Comparison of ENCODE assay signal across 8 mouse cellular contexts in the genomic region with DNA sequence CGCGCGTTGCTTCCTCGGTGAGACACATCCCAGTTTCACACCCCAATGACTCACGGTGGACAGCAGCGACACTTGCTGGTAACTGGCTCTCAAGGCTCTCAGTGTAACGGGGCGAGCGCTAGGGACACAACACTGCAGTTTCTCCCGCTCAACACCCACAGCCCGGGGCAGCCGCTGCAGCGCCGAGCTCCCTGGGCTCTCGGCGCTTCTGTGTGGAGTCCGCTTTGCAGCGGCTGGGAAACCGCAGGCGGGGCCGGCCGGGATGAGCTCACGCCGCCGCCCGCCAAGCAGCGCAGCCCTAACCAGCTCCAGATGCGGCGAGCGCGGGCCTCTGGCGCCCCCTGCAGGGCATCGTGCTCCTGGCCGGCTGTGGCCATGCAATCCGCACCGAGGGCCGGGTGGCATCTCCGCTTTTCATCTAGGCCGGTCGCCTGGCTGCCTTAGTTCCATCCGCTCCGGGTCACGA. TPM values are rescaled to one million over a fixed set of nuclear protein-coding genes. Genes with fewer than 3 reads are reported as not detected.
DNase-seq lines count a peak whose midpoint lies in the region; ATAC-seq and TF ChIP-seq lines count a peak whose summit lies in the region.

No protein-coding gene starts in this region.

- DNase-seq in c-Kit-negative CD71-positive TER-119-positive erythroid progenitor cells, embryonic 14.5 days (ENCODE audit: low read depth, low spot score) = peak; percentile 44
- peak; percentile 95 for DNase-seq in forebrain, embryonic 10.5 days (ENCODE audit: extremely low spot score, low spot score)
- DNase-seq in kidney, postnatal 25 days = peak; percentile 95
- DNase-seq in liver, embryonic 14.5 days (ENCODE audit: low read depth in 3 of 3, low spot score in 3 of 3) = peak; percentile 47 to 65 (median 48)
- peak; percentile 96 for DNase-seq in neural tube, embryonic 11.5 days (ENCODE audit: low spot score)
- peak; percentile 94 for DNase-seq in stomach, postnatal 0 days (ENCODE audit: low spot score)

- peak overlapping the region; percentile 95 for H3K4me2 ChIP-seq in heart, embryonic 15.5 days
- H3K4me2 ChIP-seq in liver, embryonic 14.5 days (ENCODE audit: low read depth) = peak overlapping the region; percentile 71
- peak overlapping the region; percentile 80 for H3K4me2 ChIP-seq in neural tube, embryonic 11.5 days (ENCODE audit: low read depth)
- H3K4me2 ChIP-seq in stomach, postnatal 0 days (replicated peaks; ENCODE audit: low read depth) = peak overlapping the region; percentile 72

- peak overlapping the region; percentile 63 for H3K9ac ChIP-seq in heart, embryonic 15.5 days
- H3K9ac ChIP-seq in liver, embryonic 14.5 days (replicated peaks) = no peak overlapping the region
- peak overlapping the region; percentile 70 for H3K9ac ChIP-seq in neural tube, embryonic 11.5 days (ENCODE audit: low read length)
- peak overlapping the region; percentile 62 for H3K9ac ChIP-seq in stomach, postnatal 0 days (ENCODE audit: low read length)

- no peaks in the 10 kb centered on the region for H3K36me3 ChIP-seq in forebrain, embryonic 10.5 days (replicated peaks)
- H3K36me3 ChIP-seq in heart, embryonic 15.5 days = no peaks in the 10 kb centered on the region
- no peaks in the 10 kb centered on the region for H3K36me3 ChIP-seq in liver, embryonic 14.5 days (replicated peaks; ENCODE audit: control insufficient read depth, insufficient read depth, low read depth)
- no peaks in the 10 kb centered on the region for H3K36me3 ChIP-seq in neural tube, embryonic 11.5 days (ENCODE audit: control insufficient read depth, insufficient read depth, low read length)
- H3K36me3 ChIP-seq in stomach, postnatal 0 days (ENCODE audit: control insufficient read depth, insufficient read depth, low read length) = no peaks in the 10 kb centered on the region

- peak overlapping the region; percentile 84 for H3K27ac ChIP-seq in forebrain, embryonic 10.5 days
- H3K27ac ChIP-seq in heart, embryonic 15.5 days = peak overlapping the region; percentile 81
- H3K27ac ChIP-seq in liver, embryonic 14.5 days = no peak overlapping the region
- H3K27ac ChIP-seq in neural tube, embryonic 11.5 days (ENCODE audit: low read depth, low read length) = no peak overlapping the region
- peak overlapping the region; percentile 49; the same call in 1 of the 2 replicates for H3K27ac ChIP-seq in stomach, postnatal 0 days (replicated peaks)

- peaks cover 44% of the 10 kb centered on the region for H3K27me3 ChIP-seq in forebrain, embryonic 10.5 days (ENCODE audit: poor library complexity, severe bottlenecking)
- H3K27me3 ChIP-seq in heart, embryonic 15.5 days = no peaks in the 10 kb centered on the region
- H3K27me3 ChIP-seq in liver, embryonic 14.5 days (ENCODE audit: control insufficient read depth, insufficient read depth, low read length) = peaks cover 3% of the 10 kb centered on the region
- H3K27me3 ChIP-seq in neural tube, embryonic 11.5 days (ENCODE audit: control insufficient read depth, insufficient read depth, low read length) = 0 out of 2 replicates have a peak, but pooled peaks cover 2% of the 10 kb centered on the region
- H3K27me3 ChIP-seq in stomach, postnatal 0 days (ENCODE audit: control insufficient read depth, insufficient read depth, low read length) = no peaks in the 10 kb centered on the region; the same call in 1 of the 2 replicates

- peak; percentile 86 for TF ChIP-seq CTCF in liver, embryonic 14.5 days (IDR thresholded peaks at IDR 0.05; ENCODE audit: low read depth)
- peak; percentile 83 for TF ChIP-seq CTCF in stomach, postnatal 0 days (IDR thresholded peaks at IDR 0.05; ENCODE audit: low read depth)

- WGBS in forebrain, embryonic 10.5 days = under 1% methylated on average over 43 of the region's 43 CpGs
- WGBS in heart, embryonic 15.5 days = under 1% methylated on average over 43 of the region's 43 CpGs
- WGBS in liver, embryonic 14.5 days (ENCODE audit: insufficient replicate concordance) = under 1% methylated on average over 42 of the region's 43 CpGs
- WGBS in neural tube, embryonic 11.5 days = under 1% methylated on average over 43 of the region's 43 CpGs
- 1% methylated on average over 43 of the region's 43 CpGs for WGBS in stomach, postnatal 0 days

- peak overlapping the region; percentile 56 for H3K4me3 ChIP-seq in forebrain, embryonic 10.5 days
- H3K4me3 ChIP-seq in heart, embryonic 15.5 days = peak overlapping the region; percentile 61
- H3K4me3 ChIP-seq in liver, embryonic 14.5 days (ENCODE audit: insufficient read depth in 1 of 2, low read depth in 2 of 2, low read length in 2 of 2) = peak overlapping the region; percentile 20 to 45
- H3K4me3 ChIP-seq in neural tube, embryonic 11.5 days (ENCODE audit: low read depth, low read length) = peak overlapping the region; percentile 44
- peak overlapping the region; percentile 45 for H3K4me3 ChIP-seq in stomach, postnatal 0 days (ENCODE audit: low read depth, low read length)

- peak; percentile 91 for ATAC-seq in CD4-positive, CD25-positive, alpha-beta regulatory T cell, adult 4 months
- ATAC-seq in heart, embryonic 15.5 days (replicated peaks; ENCODE audit: insufficient number of reproducible peaks, insufficient read depth, low FRiP score, low read depth) = peak; percentile 93
- ATAC-seq in liver, embryonic 14.5 days (ENCODE audit: insufficient read depth) = peak; percentile 89
- peak; percentile 93 for ATAC-seq in neural tube, embryonic 11.5 days (ENCODE audit: insufficient read depth, low FRiP score, low TSS enrichment)
- ATAC-seq in stomach, postnatal 0 days (ENCODE audit: low FRiP score, low TSS enrichment) = peak; percentile 95

- peaks cover 31% of the 10 kb centered on the region for H3K4me1 ChIP-seq in forebrain, embryonic 10.5 days
- H3K4me1 ChIP-seq in heart, embryonic 15.5 days (replicated peaks) = peaks cover 30% of the 10 kb centered on the region
- H3K4me1 ChIP-seq in liver, embryonic 14.5 days (replicated peaks; ENCODE audit: control insufficient read depth in 2 of 2, insufficient read depth in 2 of 2, low read length in 1 of 2) = peaks cover 0 to 3% of the 10 kb centered on the region in 2 experiments; a peak in 1 of 4 replicates
- no peaks in the 10 kb centered on the region for H3K4me1 ChIP-seq in neural tube, embryonic 11.5 days (ENCODE audit: control insufficient read depth, insufficient read depth, low read length)
- H3K4me1 ChIP-seq in stomach, postnatal 0 days (replicated peaks; ENCODE audit: control insufficient read depth, insufficient read depth) = no peaks in the 10 kb centered on the region; the same call in 1 of the 2 replicates

- TF ChIP-seq EP300 in liver, embryonic 14.5 days (IDR thresholded peaks at IDR 0.05; ENCODE audit: low read depth) = no peak
- TF ChIP-seq EP300 in stomach, postnatal 0 days (optimal IDR thresholded peaks at IDR 0.05) = no peak

- no peaks in the 10 kb centered on the region for H3K9me3 ChIP-seq in forebrain, embryonic 10.5 days
- no peaks in the 10 kb centered on the region for H3K9me3 ChIP-seq in heart, embryonic 15.5 days (replicated peaks)
- no peaks in the 10 kb centered on the region for H3K9me3 ChIP-seq in liver, embryonic 14.5 days (ENCODE audit: control insufficient read depth, low read length)
- no peaks in the 10 kb centered on the region for H3K9me3 ChIP-seq in neural tube, embryonic 11.5 days (ENCODE audit: control insufficient read depth, low read length)
- no peaks in the 10 kb centered on the region for H3K9me3 ChIP-seq in stomach, postnatal 0 days (ENCODE audit: control insufficient read depth, low read length)

RNA-seq across cellular contexts. Expression of a gene that starts 16.7 kb away (rescaled TPM):
- not detected for polyA plus RNA-seq in CD4-positive, CD25-positive, alpha-beta regulatory T cell, adult 4 months (2017; shearing (Covaris generic))
- polyA plus RNA-seq in forebrain, embryonic 10.5 days (2016; fragmentation: Nextera tagmentation; extraction: Ambion mirVana) = not detected in 2 replicates
- 0.15 TPM in 1 of 2 replicates, not detected in the other for polyA plus RNA-seq in heart, embryonic 15.5 days (2015; fragmentation: Nextera tagmentation; extraction: Ambion mirVana)
- 0.02 TPM in 1 of 2 replicates, not detected in the other for polyA plus RNA-seq in liver, embryonic 14.5 days (2012; rRNA removed)
- polyA plus RNA-seq in liver, embryonic 14.5 days (2014; fragmentation: Nextera tagmentation; extraction: Ambion mirVana) = not detected in 2 replicates
- polyA plus RNA-seq in neural tube, embryonic 11.5 days (2014; fragmentation: Nextera tagmentation; extraction: Ambion mirVana) = not detected in 2 replicates
- not detected in 2 replicates for polyA plus RNA-seq in stomach, postnatal 0 days (2015; fragmentation: Nextera tagmentation; extraction: Ambion mirVana)

RNA-seq across cellular contexts. Expression of a gene that starts 32.5 kb away (rescaled TPM):
- polyA plus RNA-seq in CD4-positive, CD25-positive, alpha-beta regulatory T cell, adult 4 months (2017; shearing (Covaris generic)) = not detected
- polyA plus RNA-seq in forebrain, embryonic 10.5 days (2016; fragmentation: Nextera tagmentation; extraction: Ambion mirVana) = not detected in 2 replicates
- not detected in 2 replicates for polyA plus RNA-seq in heart, embryonic 15.5 days (2015; fragmentation: Nextera tagmentation; extraction: Ambion mirVana)
- not detected in 2 replicates for polyA plus RNA-seq in liver, embryonic 14.5 days (2012; rRNA removed)
- not detected in 2 replicates for polyA plus RNA-seq in liver, embryonic 14.5 days (2014; fragmentation: Nextera tagmentation; extraction: Ambion mirVana)
- not detected in 2 replicates for polyA plus RNA-seq in neural tube, embryonic 11.5 days (2014; fragmentation: Nextera tagmentation; extraction: Ambion mirVana)
- polyA plus RNA-seq in stomach, postnatal 0 days (2015; fragmentation: Nextera tagmentation; extraction: Ambion mirVana) = not detected in 2 replicates

RNA-seq across cellular contexts. Expression of a gene that starts 34.3 kb away (rescaled TPM):
- not detected for polyA plus RNA-seq in CD4-positive, CD25-positive, alpha-beta regulatory T cell, adult 4 months (2017; shearing (Covaris generic))
- 19.2 and 23.0 TPM in 2 replicates for polyA plus RNA-seq in forebrain, embryonic 10.5 days (2016; fragmentation: Nextera tagmentation; extraction: Ambion mirVana)
- 23.2 and 26.1 TPM in 2 replicates for polyA plus RNA-seq in heart, embryonic 15.5 days (2015; fragmentation: Nextera tagmentation; extraction: Ambion mirVana)
- 3.4 and 3.8 TPM in 2 replicates for polyA plus RNA-seq in liver, embryonic 14.5 days (2012; rRNA removed)
- polyA plus RNA-seq in liver, embryonic 14.5 days (2014; fragmentation: Nextera tagmentation; extraction: Ambion mirVana) = 2.0 and 2.4 TPM in 2 replicates
- 33.7 and 36.2 TPM in 2 replicates for polyA plus RNA-seq in neural tube, embryonic 11.5 days (2014; fragmentation: Nextera tagmentation; extraction: Ambion mirVana)
- 10.5 and 10.6 TPM in 2 replicates for polyA plus RNA-seq in stomach, postnatal 0 days (2015; fragmentation: Nextera tagmentation; extraction: Ambion mirVana)

RNA-seq across cellular contexts. Expression of a gene that starts 39.6 kb away (rescaled TPM):
- polyA plus RNA-seq in CD4-positive, CD25-positive, alpha-beta regulatory T cell, adult 4 months (2017; shearing (Covaris generic)) = not detected
- polyA plus RNA-seq in forebrain, embryonic 10.5 days (2016; fragmentation: Nextera tagmentation; extraction: Ambion mirVana) = 0.27 and 0.54 TPM in 2 replicates
- 3,797 and 4,490 TPM in 2 replicates for polyA plus RNA-seq in heart, embryonic 15.5 days (2015; fragmentation: Nextera tagmentation; extraction: Ambion mirVana)
- 0.10 TPM in 1 of 2 replicates, not detected in the other for polyA plus RNA-seq in liver, embryonic 14.5 days (2012; rRNA removed)
- polyA plus RNA-seq in liver, embryonic 14.5 days (2014; fragmentation: Nextera tagmentation; extraction: Ambion mirVana) = 0.18 TPM in 1 of 2 replicates, not detected in the other
- polyA plus RNA-seq in neural tube, embryonic 11.5 days (2014; fragmentation: Nextera tagmentation; extraction: Ambion mirVana) = 2.9 and 5.3 TPM in 2 replicates
- 0.11 and 0.27 TPM in 2 replicates for polyA plus RNA-seq in stomach, postnatal 0 days (2015; fragmentation: Nextera tagmentation; extraction: Ambion mirVana)

RNA-seq across cellular contexts. Expression of a gene that starts 45.2 kb away (rescaled TPM):
- polyA plus RNA-seq in CD4-positive, CD25-positive, alpha-beta regulatory T cell, adult 4 months (2017; shearing (Covaris generic)) = not detected
- polyA plus RNA-seq in forebrain, embryonic 10.5 days (2016; fragmentation: Nextera tagmentation; extraction: Ambion mirVana) = not detected in 2 replicates
- not detected in 2 replicates for polyA plus RNA-seq in heart, embryonic 15.5 days (2015; fragmentation: Nextera tagmentation; extraction: Ambion mirVana)
- not detected in 2 replicates for polyA plus RNA-seq in liver, embryonic 14.5 days (2012; rRNA removed)
- not detected in 2 replicates for polyA plus RNA-seq in liver, embryonic 14.5 days (2014; fragmentation: Nextera tagmentation; extraction: Ambion mirVana)
- 0.14 TPM in 1 of 2 replicates, not detected in the other for polyA plus RNA-seq in neural tube, embryonic 11.5 days (2014; fragmentation: Nextera tagmentation; extraction: Ambion mirVana)
- polyA plus RNA-seq in stomach, postnatal 0 days (2015; fragmentation: Nextera tagmentation; extraction: Ambion mirVana) = 0.04 TPM in 1 of 2 replicates, not detected in the other

Comparison
In these comparisons a context has a peak if more than half of its experiments do, and no peak if none do; other contexts are left out.
1. DNase-seq: peak in every context shown above with its lines; median percentile 96 in neural tube, embryonic 11.5 days; 95 in forebrain, embryonic 10.5 days; 95 in kidney, postnatal 25 days; 94 in stomach, postnatal 0 days; 48 in liver, embryonic 14.5 days; 44 in c-Kit-negative CD71-positive TER-119-positive erythroid progenitor cells, embryonic 14.5 days.
2. H3K27ac ChIP-seq: peak in forebrain, embryonic 10.5 days (single experiment), heart, embryonic 15.5 days (single experiment) and stomach, postnatal 0 days (single experiment); none in liver, embryonic 14.5 days (single experiment) and neural tube, embryonic 11.5 days (single experiment).
3. Peak in every context shown above with its lines, with median percentiles within 50 percentile points of each other: ATAC-seq, H3K4me3 ChIP-seq and H3K4me2 ChIP-seq.